Mouse (Mus musculus) heart, embryonic 10.5 days (tissue): Measurements from ENCODE around the gene Tnfrsf14. TPM values are rescaled to one million over a fixed set of nuclear protein-coding genes. Genes with fewer than 3 reads are reported as not detected.

Experiments
- DNase-seq: peaks from one replicate; pipeline ENCODE4 v3.0.0-alpha.2; 2017; ENCODE audit warnings: low spot score
- H3K27ac ChIP-seq: fragments of 300-500 bp; sonication (generic); 2 replicates; pipeline ENCODE4 v1.5.1; 2016; ENCODE audit warnings: mild to moderate bottlenecking
- H3K27me3 ChIP-seq: fragments of 300-500 bp; sonication (generic); 2 replicates; pipeline ENCODE4 v1.6.1; 2016; ENCODE audit warnings: mild to moderate bottlenecking; ENCODE audit not compliant: poor library complexity, insufficient read depth, severe bottlenecking
- H3K36me3 ChIP-seq: fragments of 300-500 bp; sonication (generic); 2 replicates; pipeline ENCODE4 v1.6.1; 2016; ENCODE audit warnings: mild to moderate bottlenecking, moderate library complexity
- H3K4me1 ChIP-seq: fragments of 300-500 bp; sonication (generic); 2 replicates; pipeline ENCODE4 v1.6.1; 2016; ENCODE audit warnings: mild to moderate bottlenecking
- H3K4me3 ChIP-seq: fragments of 300-500 bp; sonication (generic); 2 replicates; pipeline ENCODE4 v1.5.1; 2016; ENCODE audit warnings: mild to moderate bottlenecking, moderate library complexity
- H3K9me3 ChIP-seq: fragments of 300-500 bp; sonication (generic); 2 replicates; pipeline ENCODE4 v1.6.1; 2016; ENCODE audit warnings: mild to moderate bottlenecking, moderate library complexity
- WGBS: fragments of 180-500 bp; shearing (Covaris S2); methylation state at CpG from one replicate; pipeline ENCODE4 v1.1.7; 2016; 5-methylcytosine and 5-hydroxymethylcytosine counted together
- polyA plus RNA-seq: library from polyadenylated mRNA; unstranded; fragments of >200 nt; fragmentation: Nextera tagmentation; extraction: Ambion mirVana; gene quantifications from 2 replicates; pipeline ENCODE4 v1.2.1, GENCODE M21; 2016

Tnfrsf14 gene
- polyA plus RNA-seq, 1 experiment from 2014 or later, result 1.6 TPM

DNA sequence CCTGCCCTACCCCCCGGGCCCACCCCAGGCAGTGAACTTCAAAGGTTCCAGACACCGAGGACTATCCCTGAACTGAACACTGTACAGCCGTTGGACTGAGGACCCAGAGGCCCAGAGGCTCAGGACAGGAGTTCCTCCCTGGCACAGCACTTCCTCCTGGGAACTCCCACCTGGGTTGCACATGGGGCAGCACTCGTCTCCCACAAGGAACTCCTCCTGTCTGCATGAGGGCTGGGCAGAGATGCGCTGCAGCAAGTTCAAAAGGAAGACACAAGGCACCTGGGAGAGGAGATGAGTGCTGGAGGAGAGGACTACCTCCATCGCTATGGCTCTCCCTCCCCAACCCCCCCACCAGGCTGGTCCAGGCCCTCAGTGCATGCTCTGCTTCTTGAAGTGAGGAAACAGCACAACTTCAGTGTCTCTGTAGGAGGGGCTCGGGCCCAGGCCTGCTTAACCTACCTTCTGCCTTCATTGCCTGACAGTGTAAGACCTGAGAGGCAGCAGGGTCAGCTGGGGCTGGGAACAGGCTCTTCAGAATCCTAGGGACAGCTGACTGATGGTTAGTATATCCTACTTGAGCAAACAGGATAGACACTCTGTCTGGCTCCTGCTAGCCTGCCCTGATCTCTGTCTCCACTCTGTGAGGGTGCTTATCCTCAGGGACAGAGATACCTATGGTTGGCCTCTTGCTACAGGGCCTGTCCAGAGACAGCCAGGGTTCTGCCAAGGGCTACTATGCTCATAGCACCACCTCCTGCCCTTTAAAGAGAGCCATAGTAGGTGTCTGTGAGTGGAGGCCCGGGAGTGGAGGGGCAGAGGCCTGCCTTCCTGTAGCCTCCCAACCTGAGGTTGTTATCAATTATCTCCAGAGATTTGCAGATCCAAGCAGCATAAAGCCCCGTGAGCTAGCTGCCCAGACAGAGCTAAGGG, 1.1 kb downstream of the Tnfrsf14 start:
- Histone ChIP-seq H3K36me3 (no peaks in the 10 kb centered on the region), H3K4me3 (peak overlapping the region; percentile 42), H3K27ac (peak overlapping the region; percentile 85), H3K27me3 (peaks cover 21% of the 10 kb centered on the region; the same call in 1 of the 2 replicates), H3K9me3 (no peaks in the 10 kb centered on the region), H3K4me1 (peaks cover 22% of the 10 kb centered on the region)
- WGBS, result 57% methylated on average over 9 of the region's 9 CpGs
- no peak for DNase-seq

DNA sequence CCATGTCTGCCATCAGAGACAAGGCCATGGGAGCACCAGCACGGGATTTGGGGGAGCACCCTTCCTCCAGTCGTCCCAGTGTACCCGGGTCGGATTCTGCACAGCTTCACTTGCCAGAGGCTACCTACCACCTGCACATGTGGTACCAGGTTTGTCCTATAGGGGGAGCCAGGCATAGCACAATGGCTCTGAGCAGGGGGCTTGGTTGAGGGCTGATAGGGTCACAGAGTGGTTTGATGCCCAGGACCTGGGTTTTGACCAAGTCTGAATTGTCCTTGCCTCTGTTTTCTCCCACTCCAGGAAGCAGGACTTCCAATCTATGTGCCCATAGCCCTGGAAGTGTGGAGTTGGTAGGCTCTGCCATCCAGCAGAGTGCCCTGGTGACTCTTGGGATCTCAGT, 3.0 kb downstream of the Tnfrsf14 start:
- H3K36me3 ChIP-seq, result no peaks in the 10 kb centered on the region
- peaks cover 21% of the 10 kb centered on the region; the same call in 1 of the 2 replicates for H3K27me3 ChIP-seq
- peaks cover 22% of the 10 kb centered on the region for H3K4me1 ChIP-seq
- no peaks in the 10 kb centered on the region for H3K9me3 ChIP-seq
- DNase-seq, result no peak
- 48% methylated on average over 4 of the region's 4 CpGs for WGBS
- H3K27ac ChIP-seq, result no peak overlapping the region; the same call in 1 of the 2 replicates
- H3K4me3 ChIP-seq, result no peak overlapping the region

DNA sequence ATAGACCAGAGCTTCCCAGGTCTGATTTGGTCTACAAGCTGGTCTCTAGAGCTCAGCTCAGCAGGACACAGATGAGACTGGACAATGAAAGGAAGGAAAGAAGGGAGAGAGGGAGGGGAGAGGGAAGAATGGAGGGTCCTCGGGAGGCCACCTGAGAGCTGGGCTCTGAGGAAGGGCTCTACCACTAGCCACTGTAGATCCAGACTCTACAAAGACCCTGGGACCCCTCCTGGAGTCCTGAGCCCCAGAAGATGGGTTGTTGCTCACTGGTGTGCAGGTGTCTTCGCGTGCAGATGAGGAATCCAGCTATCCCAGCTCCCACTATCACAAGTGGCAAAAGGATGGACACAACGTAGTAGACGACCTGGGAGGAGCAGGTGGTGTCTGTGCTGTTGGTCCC, 5.4 kb downstream of the Tnfrsf14 start:
- 73% methylated on average over 5 of the region's 5 CpGs for WGBS
- Histone ChIP-seq H3K27ac (no peak overlapping the region), H3K27me3 (peaks cover 15% of the 10 kb centered on the region; the same call in 1 of the 2 replicates)

DNA sequence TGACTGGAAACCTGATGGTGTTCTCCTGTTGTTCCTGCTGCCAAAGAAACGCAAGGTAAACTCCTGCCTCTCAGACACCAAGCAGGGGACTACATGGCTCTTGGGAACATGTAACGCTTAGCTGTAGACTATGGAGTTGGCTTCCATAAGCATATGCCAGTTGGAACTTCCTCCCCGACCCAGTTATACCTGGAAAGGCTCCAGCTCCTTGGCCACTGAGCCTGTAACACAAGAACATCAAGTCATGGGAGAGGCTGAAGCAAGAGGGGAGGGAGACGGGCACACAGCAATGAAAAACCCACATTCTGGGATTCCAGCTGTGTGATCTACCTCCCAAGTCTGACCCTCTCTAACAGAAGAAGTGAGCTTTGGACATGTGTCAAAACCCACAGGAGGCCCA, 6.1 kb downstream of the Tnfrsf14 start:
- H3K4me1 ChIP-seq, result peaks cover 5% of the 10 kb centered on the region
- no peak for DNase-seq
- H3K9me3 ChIP-seq, result no peaks in the 10 kb centered on the region
- peaks cover 15% of the 10 kb centered on the region; the same call in 1 of the 2 replicates for H3K27me3 ChIP-seq
- H3K4me3 ChIP-seq, result no peak overlapping the region
- 83% methylated on average over 4 of the region's 4 CpGs for WGBS
- no peak overlapping the region for H3K27ac ChIP-seq
- H3K36me3 ChIP-seq, result no peaks in the 10 kb centered on the region

More for the DNA sequence above, 5.4 kb downstream of the Tnfrsf14 start:
- Histone ChIP-seq H3K9me3 (no peaks in the 10 kb centered on the region), H3K4me1 (peaks cover 11% of the 10 kb centered on the region), H3K4me3 (no peak overlapping the region), H3K36me3 (no peaks in the 10 kb centered on the region)
- no peak for DNase-seq

DNA sequence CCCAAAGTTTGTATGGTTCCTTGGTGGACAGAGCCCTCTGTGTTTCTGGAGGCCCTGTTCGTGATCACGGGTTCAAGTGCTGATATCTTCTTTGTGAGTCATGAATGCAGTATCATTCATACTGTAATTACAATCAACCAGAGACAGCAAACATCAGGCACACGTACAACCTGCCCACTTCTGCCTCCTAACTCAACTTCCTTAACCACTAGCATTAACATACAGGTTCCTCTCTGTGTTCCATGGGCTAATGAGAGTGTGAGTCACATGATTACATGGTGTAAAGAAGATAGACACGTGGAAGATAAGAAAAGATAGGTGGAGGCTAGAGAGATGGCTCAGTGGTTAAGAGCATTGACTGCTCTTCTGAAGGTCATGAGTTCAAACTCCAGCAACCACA, 11.7 kb downstream of the Tnfrsf14 start:
- no peaks in the 10 kb centered on the region for H3K27me3 ChIP-seq
- H3K27ac ChIP-seq, result no peak overlapping the region
- no peak for DNase-seq
- H3K4me1 ChIP-seq, result peaks cover 1% of the 10 kb centered on the region
- 76% methylated on average over 4 of the region's 4 CpGs for WGBS
- no peaks in the 10 kb centered on the region for H3K36me3 ChIP-seq
- no peaks in the 10 kb centered on the region for H3K9me3 ChIP-seq
- no peak overlapping the region for H3K4me3 ChIP-seq

DNA sequence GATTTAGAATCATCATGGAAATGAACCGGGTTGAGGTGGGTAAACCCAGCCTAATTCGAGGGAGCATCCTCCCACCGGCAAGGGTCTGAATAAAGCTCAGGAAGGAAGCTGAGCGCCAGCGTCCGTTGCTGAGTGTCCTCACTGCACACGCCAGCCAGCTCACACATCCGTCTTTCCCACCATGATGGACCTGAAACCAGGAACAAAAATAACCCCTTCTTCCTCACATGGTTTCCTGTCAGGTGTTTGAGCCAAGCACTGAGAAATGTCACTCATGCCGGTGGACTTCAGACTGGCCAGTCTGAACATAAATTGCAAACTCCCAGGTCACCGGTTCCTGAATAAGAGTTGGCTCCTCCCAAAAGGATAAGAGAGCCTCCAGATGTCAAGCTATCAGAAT, 13.1 kb downstream of the Tnfrsf14 start:
- Histone ChIP-seq H3K27me3 (no peaks in the 10 kb centered on the region), H3K4me1 (peaks cover 15% of the 10 kb centered on the region), H3K4me3 (no peak overlapping the region), H3K27ac (no peak overlapping the region), H3K9me3 (no peaks in the 10 kb centered on the region), H3K36me3 (no peaks in the 10 kb centered on the region)
- no peak for DNase-seq
- 73% methylated on average over 10 of the region's 10 CpGs for WGBS

DNA sequence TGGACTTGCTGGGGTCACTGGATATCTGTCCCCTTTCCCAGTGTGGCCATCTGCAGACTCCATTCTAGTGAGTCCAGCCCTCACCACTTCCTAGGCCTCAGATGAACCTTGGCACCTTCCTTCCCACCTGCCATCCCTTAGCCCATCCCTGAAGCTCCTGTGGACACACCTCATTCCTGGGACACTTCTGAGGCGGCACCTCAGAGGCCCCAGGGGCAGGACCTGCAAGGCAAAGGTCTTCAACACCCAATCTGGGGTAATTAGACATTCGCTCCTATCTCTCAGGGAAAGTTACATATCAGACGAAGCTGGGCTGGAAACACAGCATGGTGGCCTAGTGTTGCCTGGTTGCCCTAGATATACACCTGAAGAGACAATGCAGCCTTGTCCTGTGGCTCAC, 13.7 kb downstream of the Tnfrsf14 start:
- H3K4me1 ChIP-seq, result peaks cover 16% of the 10 kb centered on the region
- no peak overlapping the region for H3K27ac ChIP-seq
- H3K27me3 ChIP-seq, result no peaks in the 10 kb centered on the region
- no peak for DNase-seq
- WGBS, result 68% methylated on average over 3 of the region's 3 CpGs
- H3K9me3 ChIP-seq, result no peaks in the 10 kb centered on the region
- H3K36me3 ChIP-seq, result no peaks in the 10 kb centered on the region
- no peak overlapping the region for H3K4me3 ChIP-seq

DNA sequence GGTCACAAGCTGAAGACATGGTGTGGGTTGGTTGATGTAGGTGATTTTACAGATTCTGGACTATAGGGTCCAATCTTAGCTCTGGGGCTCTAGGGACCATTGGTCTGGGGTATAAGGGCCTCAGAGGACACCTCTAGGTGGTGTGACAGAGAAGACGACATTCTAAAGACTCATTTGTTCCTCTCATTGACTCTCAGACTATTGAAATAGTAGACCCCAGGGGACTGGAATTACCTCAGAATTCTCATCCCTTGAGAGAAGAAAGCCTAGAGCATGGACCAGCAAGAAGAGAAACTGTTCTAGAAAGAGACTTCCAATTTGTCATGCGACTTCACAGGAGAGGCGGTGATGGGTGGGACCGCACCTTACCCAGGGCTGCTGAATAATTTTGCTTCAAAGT, 14.1 kb downstream of the Tnfrsf14 start:
- H3K27ac ChIP-seq, result no peak overlapping the region
- 91% methylated on average over 4 of the region's 4 CpGs for WGBS
- H3K27me3 ChIP-seq, result no peaks in the 10 kb centered on the region
- H3K9me3 ChIP-seq, result no peaks in the 10 kb centered on the region
- no peaks in the 10 kb centered on the region for H3K36me3 ChIP-seq
- H3K4me1 ChIP-seq, result peaks cover 16% of the 10 kb centered on the region
- no peak overlapping the region for H3K4me3 ChIP-seq
- DNase-seq, result no peak

DNA sequence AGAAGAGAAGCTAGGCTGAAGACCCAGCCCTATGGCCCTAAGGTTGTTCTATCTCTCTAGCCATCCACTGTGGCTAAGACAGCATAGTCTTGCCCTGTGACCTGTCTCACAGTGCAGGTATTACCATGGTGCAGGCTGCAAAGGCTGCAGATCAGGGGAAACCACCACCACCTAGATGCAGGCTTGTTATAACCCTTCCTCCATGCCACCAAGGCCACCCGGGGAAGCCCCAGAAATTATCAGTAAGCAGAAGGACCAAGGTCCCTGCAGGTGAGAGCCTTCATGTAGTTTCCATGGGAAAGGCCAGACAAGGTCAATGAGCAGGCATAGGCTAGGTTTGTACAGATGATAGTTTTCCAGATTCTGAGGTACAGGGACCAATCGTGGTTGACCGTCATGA, 14.5 kb downstream of the Tnfrsf14 start:
- no peak overlapping the region for H3K4me3 ChIP-seq
- H3K9me3 ChIP-seq, result no peaks in the 10 kb centered on the region
- DNase-seq, result no peak
- no peak overlapping the region for H3K27ac ChIP-seq
- no peaks in the 10 kb centered on the region for H3K27me3 ChIP-seq
- peaks cover 16% of the 10 kb centered on the region for H3K4me1 ChIP-seq
- 86% methylated on average over 3 of the region's 3 CpGs for WGBS
- H3K36me3 ChIP-seq, result no peaks in the 10 kb centered on the region

DNA sequence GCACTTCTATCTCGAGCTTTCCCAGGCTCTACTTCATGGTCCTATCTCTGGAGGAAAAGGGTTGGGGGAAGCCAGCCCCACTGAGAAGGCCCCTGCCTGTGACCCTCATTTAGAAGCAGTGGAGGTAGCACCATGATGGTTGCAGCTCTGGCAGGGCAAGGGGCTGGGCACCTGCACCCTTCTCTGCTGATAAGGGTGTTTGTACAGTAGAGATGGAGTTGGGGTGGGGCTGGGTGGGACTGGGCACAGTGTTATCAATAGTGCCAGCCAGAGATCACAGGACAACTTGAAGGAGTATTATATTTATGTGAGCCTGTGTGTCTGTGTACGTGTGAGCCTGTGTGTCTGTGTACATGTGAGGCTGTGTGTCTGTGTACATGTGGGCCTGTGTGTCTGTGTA, 16.7 kb downstream of the Tnfrsf14 start:
- no peaks in the 10 kb centered on the region for H3K9me3 ChIP-seq
- peaks cover 21% of the 10 kb centered on the region for H3K4me1 ChIP-seq
- no peak for DNase-seq
- H3K4me3 ChIP-seq, result no peak overlapping the region
- no peaks in the 10 kb centered on the region for H3K36me3 ChIP-seq
- 63% methylated on average over 2 of the region's 2 CpGs for WGBS
- peak overlapping the region; percentile 65 for H3K27ac ChIP-seq
- no peaks in the 10 kb centered on the region for H3K27me3 ChIP-seq

DNA sequence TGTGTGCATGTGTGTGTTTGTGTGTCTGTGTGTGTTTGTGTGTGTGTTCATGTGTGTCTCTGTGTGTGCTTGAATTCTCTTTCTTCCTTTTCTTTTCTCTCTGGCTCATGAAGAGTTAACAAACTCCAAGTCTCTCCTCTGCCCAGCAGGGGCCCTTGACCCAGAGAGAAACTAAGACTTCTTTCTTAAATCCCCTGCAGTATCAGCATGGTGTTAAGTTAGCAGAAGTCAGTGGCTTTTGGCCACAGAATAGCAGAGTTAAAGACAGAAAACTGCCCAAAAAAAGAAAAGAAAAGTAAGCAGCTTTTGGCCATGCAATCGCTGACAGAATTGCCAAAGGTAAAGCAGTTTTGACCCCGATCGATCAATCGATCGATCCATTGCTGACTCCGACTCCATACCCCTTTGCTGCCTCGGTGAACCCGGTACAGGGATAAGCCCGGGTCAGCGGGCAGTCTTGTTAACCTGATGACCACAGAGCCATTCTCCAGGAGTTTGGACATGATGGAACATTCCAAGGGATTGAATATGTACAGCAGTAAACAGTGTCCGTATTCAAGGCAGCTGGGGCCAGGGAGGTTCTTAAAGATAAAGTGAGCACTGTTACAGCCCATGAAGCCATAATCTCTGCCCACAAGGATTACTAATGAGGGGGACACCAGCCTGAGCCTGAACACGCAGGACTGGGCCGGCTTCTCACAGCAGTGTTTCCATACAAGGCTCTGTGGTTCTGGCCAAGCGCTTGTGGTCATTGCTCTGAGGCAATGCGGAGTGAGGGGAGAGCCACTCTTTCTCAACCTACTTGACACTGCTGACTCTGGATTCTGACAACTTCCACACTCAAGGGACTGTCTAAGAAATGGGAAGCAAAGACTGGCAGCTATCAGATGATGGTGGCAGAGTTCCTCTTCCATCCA, 17.5 kb downstream of the Tnfrsf14 start:
- Histone ChIP-seq H3K4me1 (peaks cover 21% of the 10 kb centered on the region), H3K4me3 (no peak overlapping the region), H3K36me3 (no peaks in the 10 kb centered on the region), H3K27me3 (no peaks in the 10 kb centered on the region), H3K9me3 (no peaks in the 10 kb centered on the region), H3K27ac (peak overlapping the region; percentile 65)
- DNase-seq, result no peak
- 27% methylated on average over 15 of the region's 15 CpGs for WGBS

DNA sequence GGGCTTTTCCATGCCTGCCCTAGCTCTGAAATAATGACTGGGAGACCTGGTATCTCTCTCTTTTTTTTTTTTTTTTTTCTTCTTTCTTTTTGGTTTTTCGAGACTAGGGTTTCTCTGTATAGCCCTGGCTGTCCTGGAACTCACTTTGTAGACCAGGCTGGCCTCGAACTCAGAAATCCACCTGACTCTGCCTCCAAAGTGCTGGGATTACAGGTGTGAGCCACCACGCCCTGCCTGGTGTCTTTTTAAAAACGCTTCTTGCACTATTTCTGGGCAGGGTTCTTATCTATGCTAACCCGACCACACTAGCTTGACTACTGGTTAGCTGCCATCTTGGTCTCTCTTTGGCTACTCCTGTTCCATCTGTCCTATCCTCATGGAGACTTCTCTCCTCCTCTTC, 19.9 kb downstream of the Tnfrsf14 start:
- Histone ChIP-seq H3K27ac (no peak overlapping the region; the same call in 1 of the 2 replicates), H3K4me1 (peaks cover 27% of the 10 kb centered on the region), H3K36me3 (no peaks in the 10 kb centered on the region), H3K4me3 (no peak overlapping the region), H3K27me3 (no peaks in the 10 kb centered on the region), H3K9me3 (no peaks in the 10 kb centered on the region)
- WGBS, result 79% methylated on average over 5 of the region's 5 CpGs
- DNase-seq, result no peak

DNA sequence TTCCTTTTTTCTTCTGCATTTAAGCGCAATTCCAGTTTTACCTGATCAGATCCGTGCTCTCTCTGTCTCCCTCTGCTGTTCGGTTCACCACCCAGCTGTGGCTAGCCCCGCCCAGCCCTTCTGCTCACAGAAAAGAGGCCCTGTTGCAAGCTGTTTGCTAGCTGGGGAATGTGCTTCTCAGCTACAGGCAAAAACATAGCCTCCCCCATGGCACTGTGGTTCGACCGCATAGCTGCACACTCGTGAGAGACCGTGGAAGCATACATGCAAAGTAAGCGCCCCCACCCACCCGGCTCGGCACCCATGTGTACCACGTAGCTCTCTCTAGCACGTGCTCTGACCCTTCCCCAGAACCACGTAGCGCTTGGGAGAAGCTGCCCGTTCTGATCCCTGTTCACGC, 20.5 kb downstream of the Tnfrsf14 start:
- H3K4me1 ChIP-seq, result peaks cover 27% of the 10 kb centered on the region
- H3K36me3 ChIP-seq, result no peaks in the 10 kb centered on the region
- H3K27me3 ChIP-seq, result no peaks in the 10 kb centered on the region
- peak; percentile 91 for DNase-seq
- H3K4me3 ChIP-seq, result peak overlapping the region; percentile 29
- WGBS, result 41% methylated on average over 17 of the region's 17 CpGs
- H3K9me3 ChIP-seq, result no peaks in the 10 kb centered on the region
- H3K27ac ChIP-seq, result peak overlapping the region; percentile 83
